Mouse (Mus musculus) liver, embryonic 13.5 days (tissue): Measurements from ENCODE around the gene Ddx23. TPM values are rescaled to one million over a fixed set of nuclear protein-coding genes. Genes with fewer than 3 reads are reported as not detected.

Experiments
- ATAC-seq: fragments of 200-750 bp; cut with Nextera tagmentation; 2 replicates; pipeline ENCODE4 v1.8.0; 2017; ENCODE audit warnings: low read depth, mild to moderate bottlenecking, moderate number of reproducible peaks, moderate library complexity
- DNase-seq: peaks from one replicate; pipeline ENCODE4 v3.0.0; 2022
- H3K27ac ChIP-seq: fragments of 300-500 bp; sonication (generic); 2 replicates; pipeline ENCODE4 v1.5.1; 2015; ENCODE audit warnings: moderate library complexity, mild to moderate bottlenecking, inconsistent platforms
- H3K27me3 ChIP-seq: fragments of 300-500 bp; sonication (generic); 2 replicates; pipeline ENCODE4 v1.6.1; 2015; ENCODE audit warnings: mild to moderate bottlenecking, inconsistent platforms
- H3K36me3 ChIP-seq: fragments of 300-500 bp; sonication (generic); 2 replicates; pipeline ENCODE4 v1.6.1; 2015; ENCODE audit warnings: mild to moderate bottlenecking, inconsistent platforms
- H3K4me1 ChIP-seq: fragments of 300-500 bp; sonication (generic); replicated peaks from 2 replicates; pipeline ENCODE4 v1.6.1; 2015; ENCODE audit warnings: inconsistent platforms
- H3K4me2 ChIP-seq: fragments of 300-500 bp; sonication (generic); 2 replicates; pipeline ENCODE4 v1.6.1; 2015; ENCODE audit warnings: inconsistent platforms, mild to moderate bottlenecking, moderate library complexity
- H3K4me3 ChIP-seq: fragments of 300-500 bp; sonication (generic); replicated peaks from 2 replicates; pipeline ENCODE4 v1.5.1; 2015; ENCODE audit warnings: mild to moderate bottlenecking, inconsistent platforms
- H3K9ac ChIP-seq: fragments of 300-500 bp; sonication (generic); 2 replicates; pipeline ENCODE4 v1.6.1; 2015; ENCODE audit warnings: mild to moderate bottlenecking, inconsistent platforms
- H3K9me3 ChIP-seq: fragments of 300-500 bp; sonication (generic); replicated peaks from 2 replicates; pipeline ENCODE4 v1.6.1; 2016; ENCODE audit warnings: inconsistent platforms
- WGBS: fragments of 180-500 bp; shearing (Covaris S2); methylation state at CpG from one replicate; pipeline ENCODE4 v1.1.7; 2015; ENCODE audit not compliant: insufficient replicate concordance; 5-methylcytosine and 5-hydroxymethylcytosine counted together
- polyA plus RNA-seq: library from polyadenylated mRNA; unstranded; fragments of >200 nt; fragmentation: Nextera tagmentation; extraction: Ambion mirVana; gene quantifications from 2 replicates; pipeline ENCODE4 v1.2.1, GENCODE M21; 2015

Ddx23 gene
- polyA plus RNA-seq, 1 experiment from 2014 or later, result 14.7 TPM

DNA sequence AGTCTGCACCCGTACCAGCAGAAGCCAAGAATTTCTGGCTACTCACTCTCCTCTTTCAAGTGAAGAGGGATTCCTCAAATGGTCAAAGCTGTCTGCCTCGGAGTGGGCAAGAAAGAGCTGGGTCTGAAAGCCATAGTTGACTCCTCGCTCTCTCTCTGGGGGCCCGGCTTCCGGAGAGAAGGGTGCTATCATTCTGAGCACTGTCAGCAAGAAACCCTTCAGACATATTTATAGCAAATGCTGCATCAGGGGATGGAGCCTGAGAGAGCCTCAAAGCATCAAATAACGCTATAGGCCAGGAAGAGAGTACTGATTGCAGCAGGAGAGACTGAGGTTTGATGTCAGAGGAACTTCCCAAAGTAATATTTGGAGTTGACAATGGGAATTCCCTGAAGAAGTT lies 33.2 kb downstream of the Ddx23 start:
- H3K27ac ChIP-seq, result no peak overlapping the region
- 37% methylated on average over 6 of the region's 6 CpGs for WGBS
- DNase-seq (no peak), ATAC-seq (no peak)
- peaks cover 96% of the 10 kb centered on the region for H3K27me3 ChIP-seq
- H3K36me3 ChIP-seq, result no peaks in the 10 kb centered on the region
- no peak overlapping the region for H3K4me2 ChIP-seq
- no peaks in the 10 kb centered on the region for H3K9me3 ChIP-seq
- peaks cover 35% of the 10 kb centered on the region for H3K4me1 ChIP-seq
- no peak overlapping the region for H3K9ac ChIP-seq
- no peak overlapping the region for H3K4me3 ChIP-seq

GRCm38 (mm10) chr15:98628589-98629254 lies 34.0 kb downstream of the Ddx23 start:
- no peak overlapping the region for H3K27ac ChIP-seq
- H3K36me3 ChIP-seq, result no peaks in the 10 kb centered on the region
- H3K27me3 ChIP-seq, result peaks cover 95% of the 10 kb centered on the region
- no peak overlapping the region for H3K4me3 ChIP-seq
- no peaks in the 10 kb centered on the region for H3K9me3 ChIP-seq
- DNase-seq (no peak), ATAC-seq (no peak)
- 0 out of 2 replicates have a peak overlapping the region, but pooled peaks have one; percentile 17 for H3K9ac ChIP-seq
- peak overlapping the region; percentile 4; the same call in 1 of the 2 replicates for H3K4me2 ChIP-seq
- 15% methylated on average over 20 of the region's 20 CpGs for WGBS
- peaks cover 28% of the 10 kb centered on the region for H3K4me1 ChIP-seq

DNA sequence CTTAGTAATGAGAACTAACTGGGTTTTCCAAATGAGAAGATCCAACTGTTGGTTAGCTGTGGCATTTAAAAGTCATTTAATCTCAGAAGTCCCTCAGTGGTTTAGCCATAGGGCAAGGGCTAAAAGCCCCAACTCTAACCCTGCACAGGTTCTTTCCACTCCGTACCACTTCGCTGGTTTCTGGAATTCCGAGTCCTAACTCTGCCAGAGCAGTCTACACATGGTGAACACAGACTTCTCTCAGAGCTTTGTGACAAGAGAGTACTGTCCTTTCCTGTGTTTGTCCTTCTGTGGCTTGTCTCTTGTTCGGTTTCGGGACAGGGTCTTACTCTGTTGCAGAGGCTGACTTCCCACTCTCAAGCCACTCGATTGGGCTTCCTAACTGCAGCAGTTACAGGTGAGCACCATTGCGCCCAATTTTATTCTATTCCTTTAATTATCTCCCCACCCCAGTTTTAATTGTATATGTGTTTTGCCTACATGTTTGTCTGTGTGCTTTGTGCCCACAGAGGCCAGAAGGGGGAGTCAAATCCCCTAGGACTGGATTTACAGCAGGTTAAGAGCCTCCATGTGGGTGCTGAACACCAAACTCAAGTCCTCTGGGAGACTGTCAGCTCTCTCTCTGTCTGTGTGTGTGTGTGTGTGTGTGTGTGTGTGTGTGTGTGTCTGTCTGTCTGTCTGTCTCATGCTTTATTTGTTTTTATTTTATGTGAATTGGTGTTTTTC lies 36.0 kb downstream of the Ddx23 start:
- Histone ChIP-seq H3K27me3 (peaks cover 94% of the 10 kb centered on the region), H3K9me3 (no peaks in the 10 kb centered on the region)
- 56% methylated on average over 7 of the region's 7 CpGs for WGBS

DNA sequence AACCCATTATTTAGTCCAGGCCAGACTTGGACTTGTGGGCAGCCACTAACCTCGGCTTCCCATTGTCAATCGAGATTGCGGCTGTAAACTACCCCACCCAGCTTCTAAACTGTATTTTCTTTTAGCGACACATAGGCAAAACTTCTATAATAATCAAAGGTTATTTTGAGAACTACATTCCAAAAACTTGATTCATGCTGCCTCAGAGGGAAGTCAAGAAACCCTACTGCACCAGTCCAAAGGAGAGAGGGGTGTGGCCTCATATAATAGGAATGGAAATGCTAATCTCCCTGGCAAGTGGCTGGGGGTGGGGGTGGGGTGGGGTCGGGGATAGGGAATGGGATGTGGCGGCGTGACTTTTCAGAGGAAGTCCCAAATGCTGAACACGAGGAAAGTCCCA lies 36.6 kb downstream of the Ddx23 start:
- Histone ChIP-seq H3K4me3 (no peak overlapping the region), H3K9ac (no peak overlapping the region), H3K9me3 (no peaks in the 10 kb centered on the region), H3K36me3 (no peaks in the 10 kb centered on the region), H3K27ac (no peak overlapping the region), H3K4me2 (no peak overlapping the region), H3K27me3 (peaks cover 93% of the 10 kb centered on the region), H3K4me1 (peaks cover 14% of the 10 kb centered on the region)
- DNase-seq (no peak), ATAC-seq (no peak)
- 30% methylated on average over 8 of the region's 8 CpGs for WGBS

More for the DNA sequence above, 36.0 kb downstream of the Ddx23 start:
- ATAC-seq (no peak), DNase-seq (no peak)
- peaks cover 17% of the 10 kb centered on the region for H3K4me1 ChIP-seq
- no peak overlapping the region for H3K4me3 ChIP-seq
- no peak overlapping the region for H3K9ac ChIP-seq
- H3K27ac ChIP-seq, result no peak overlapping the region
- H3K36me3 ChIP-seq, result no peaks in the 10 kb centered on the region
- H3K4me2 ChIP-seq, result no peak overlapping the region

- peaks cover 89% of the 10 kb centered on the region for H3K27me3 ChIP-seq
- no peak for ATAC-seq
These were observed 39.3 kb downstream of the Ddx23 start for GRCm38 (mm10) chr15:98623361-98623821.

GRCm38 (mm10) chr15:98622721-98623120 lies 40.0 kb downstream of the Ddx23 start:
- WGBS, result 20% methylated on average over 6 of the region's 6 CpGs
- ATAC-seq (no peak), DNase-seq (no peak)
- H3K9ac ChIP-seq, result no peak overlapping the region
- H3K4me3 ChIP-seq, result no peak overlapping the region
- H3K4me2 ChIP-seq, result no peak overlapping the region
- no peaks in the 10 kb centered on the region for H3K9me3 ChIP-seq
- H3K36me3 ChIP-seq, result no peaks in the 10 kb centered on the region
- H3K4me1 ChIP-seq, result no peaks in the 10 kb centered on the region
- H3K27me3 ChIP-seq, result peaks cover 87% of the 10 kb centered on the region
- no peak overlapping the region for H3K27ac ChIP-seq

More at GRCm38 (mm10) chr15:98623361-98623821, 39.3 kb downstream of the Ddx23 start:
- DNase-seq, result no peak
- Histone ChIP-seq H3K4me1 (peaks cover under 1% of the 10 kb centered on the region; the same call in 1 of the 2 replicates), H3K27ac (no peak overlapping the region), H3K9me3 (no peaks in the 10 kb centered on the region), H3K4me2 (no peak overlapping the region), H3K36me3 (no peaks in the 10 kb centered on the region), H3K4me3 (no peak overlapping the region), H3K9ac (no peak overlapping the region)
- 30% methylated on average over 5 of the region's 5 CpGs for WGBS

- no peak overlapping the region for H3K4me2 ChIP-seq
- no peak overlapping the region for H3K4me3 ChIP-seq
- DNase-seq (no peak), ATAC-seq (no peak)
- no peaks in the 10 kb centered on the region for H3K4me1 ChIP-seq
- H3K27ac ChIP-seq, result no peak overlapping the region
- no peak overlapping the region for H3K9ac ChIP-seq
- peaks cover 86% of the 10 kb centered on the region for H3K27me3 ChIP-seq
- no peaks in the 10 kb centered on the region for H3K9me3 ChIP-seq
- WGBS, result 5% methylated on average over 7 of the region's 7 CpGs
- H3K36me3 ChIP-seq, result no peaks in the 10 kb centered on the region
These were observed 40.5 kb downstream of the Ddx23 start for GRCm38 (mm10) chr15:98622199-98622598.

DNA sequence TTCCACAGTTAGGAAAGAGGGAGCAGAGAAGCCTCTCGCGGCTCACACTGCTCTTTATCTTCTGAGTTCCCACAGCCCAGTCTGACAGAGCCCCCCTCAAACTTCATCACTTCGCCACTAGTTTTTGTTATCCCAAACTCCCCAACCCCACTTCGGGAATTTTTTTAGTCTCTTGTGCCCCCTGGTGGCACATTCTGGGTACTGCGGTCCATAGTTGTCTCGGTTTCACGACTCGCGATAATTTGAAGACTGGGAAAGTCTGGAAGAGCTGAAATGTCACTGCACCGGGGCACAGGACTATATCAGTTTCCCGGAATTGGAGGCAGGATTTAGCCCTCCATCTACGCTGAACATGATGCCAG lies 45.5 kb downstream of the Ddx23 start:
- H3K36me3 ChIP-seq, result no peaks in the 10 kb centered on the region
- 0 out of 2 replicates have a peak, but pooled peaks have one; percentile 45 for ATAC-seq
- DNase-seq, result peak; percentile 67
- H3K4me1 ChIP-seq, result peaks cover 6% of the 10 kb centered on the region
- H3K27me3 ChIP-seq, result peaks cover 41% of the 10 kb centered on the region
- peak overlapping the region; percentile 35 for H3K4me2 ChIP-seq
- no peak overlapping the region for H3K27ac ChIP-seq
- WGBS, result 1% methylated on average over 12 of the region's 12 CpGs
- H3K9me3 ChIP-seq, result no peaks in the 10 kb centered on the region
- H3K4me3 ChIP-seq, result no peak overlapping the region
- H3K9ac ChIP-seq, result no peak overlapping the region

DNA sequence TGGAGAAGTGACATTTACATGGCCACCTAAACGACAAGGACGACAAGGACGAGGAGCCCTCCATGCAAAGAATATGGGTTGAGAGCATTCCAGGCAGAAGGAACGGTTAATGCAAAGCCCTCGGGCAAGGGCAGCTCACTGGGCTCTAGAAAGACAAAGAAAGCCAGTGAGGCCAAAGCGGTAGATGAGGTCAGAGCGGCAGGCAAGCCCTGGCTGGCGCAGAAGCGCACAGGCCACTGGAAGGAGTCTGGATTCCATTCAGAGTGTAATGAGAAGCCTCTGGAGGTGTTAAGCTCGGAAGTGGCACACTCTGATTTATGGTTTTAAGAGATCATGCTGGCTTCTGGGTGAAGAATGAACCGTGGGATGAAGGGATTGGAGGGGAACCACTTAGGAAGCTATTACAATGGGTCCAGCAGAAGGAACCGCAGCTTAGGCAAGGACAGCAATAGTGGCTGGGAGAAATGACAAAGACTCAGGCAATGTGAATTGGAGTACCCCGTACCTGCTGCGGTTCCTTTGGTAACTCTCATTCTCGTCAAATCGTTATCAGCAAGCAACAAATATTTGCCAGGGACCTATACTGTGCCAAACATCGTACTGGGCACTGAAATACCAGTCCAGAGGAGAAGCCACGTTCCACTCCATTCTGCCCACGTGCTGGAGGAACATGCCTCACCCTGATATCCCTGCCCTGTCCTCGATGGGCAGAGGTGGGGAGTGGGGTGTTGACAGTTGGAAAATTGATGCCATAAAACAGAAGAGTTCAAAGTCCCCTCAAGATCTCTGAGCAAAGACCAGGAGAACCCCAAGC lies 46.1 kb downstream of the Ddx23 start:
- no peak overlapping the region for H3K4me3 ChIP-seq
- peaks cover 36% of the 10 kb centered on the region for H3K27me3 ChIP-seq
- H3K9me3 ChIP-seq, result no peaks in the 10 kb centered on the region
- H3K4me1 ChIP-seq, result peaks cover 6% of the 10 kb centered on the region
- ATAC-seq (0 out of 2 replicates have a peak, but pooled peaks have one; percentile 24), DNase-seq (no peak)
- H3K27ac ChIP-seq, result no peak overlapping the region
- 50% methylated on average over 20 of the region's 20 CpGs for WGBS
- no peaks in the 10 kb centered on the region for H3K36me3 ChIP-seq
- no peak overlapping the region for H3K9ac ChIP-seq
- H3K4me2 ChIP-seq, result peak overlapping the region; percentile 35

- Histone ChIP-seq H3K9ac (no peak overlapping the region), H3K27ac (no peak overlapping the region), H3K4me2 (no peak overlapping the region), H3K27me3 (peaks cover 31% of the 10 kb centered on the region), H3K4me1 (peaks cover 6% of the 10 kb centered on the region), H3K4me3 (no peak overlapping the region), H3K9me3 (no peaks in the 10 kb centered on the region), H3K36me3 (no peaks in the 10 kb centered on the region)
- ATAC-seq (no peak), DNase-seq (no peak)
- WGBS, result 62% methylated on average over 6 of the region's 6 CpGs
These were observed 46.9 kb downstream of the Ddx23 start for GRCm38 (mm10) chr15:98615751-98616150.

- H3K36me3 ChIP-seq, result no peaks in the 10 kb centered on the region
- peaks cover 23% of the 10 kb centered on the region for H3K27me3 ChIP-seq
- 74% methylated on average over 6 of the region's 6 CpGs for WGBS
- ATAC-seq (no peak), DNase-seq (no peak)
- H3K4me3 ChIP-seq, result no peak overlapping the region
- peaks cover 14% of the 10 kb centered on the region for H3K4me1 ChIP-seq
- no peak overlapping the region for H3K4me2 ChIP-seq
- no peak overlapping the region for H3K9ac ChIP-seq
- no peak overlapping the region for H3K27ac ChIP-seq
- no peaks in the 10 kb centered on the region for H3K9me3 ChIP-seq
These were observed 47.7 kb downstream of the Ddx23 start for GRCm38 (mm10) chr15:98614971-98615370.
